Mouse (Mus musculus): ENCODE measurements around the gene Dspp.

The Dspp gene

GRCm38 (mm10) chr5:104201153-104201950 lies 30.8 kb downstream of the Dspp start:
- DNase-seq (ENCODE audit: low spot score) = no peak

DNA sequence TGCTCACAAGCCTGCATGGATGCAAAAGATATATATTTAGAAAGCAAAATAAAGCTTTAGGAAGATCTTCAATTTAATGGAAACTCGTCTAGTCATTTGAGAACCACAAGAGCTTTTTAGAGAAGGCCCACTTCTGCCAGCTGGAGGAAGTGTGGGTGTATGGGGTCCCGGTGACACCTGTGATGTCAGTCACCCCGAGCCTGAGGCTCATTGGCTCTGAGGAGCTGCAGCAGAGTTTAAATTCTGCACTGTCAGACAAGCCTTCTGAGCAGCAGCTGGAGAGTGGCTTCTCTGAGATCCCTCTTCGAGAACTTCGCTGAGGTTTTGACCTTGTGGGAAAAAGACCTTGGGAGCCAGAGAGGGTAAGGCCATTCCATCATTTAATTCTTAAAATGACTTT lies 31.8 kb downstream of the Dspp start, which contains the start of gene Dmp1:
Gene Dmp1 (plus strand): TSS at position 263 of the 400 bp plus-strand sequence.
- DNase-seq (ENCODE audit: low spot score) = no peak

- no peak for DNase-seq (ENCODE audit: low spot score)
These were observed 42.0 kb downstream of the Dspp start for GRCm38 (mm10) chr5:104212531-104212930.

- no peak for DNase-seq (ENCODE audit: low spot score)
These were observed 48.4 kb downstream of the Dspp start for GRCm38 (mm10) chr5:104218926-104219325.

DNA sequence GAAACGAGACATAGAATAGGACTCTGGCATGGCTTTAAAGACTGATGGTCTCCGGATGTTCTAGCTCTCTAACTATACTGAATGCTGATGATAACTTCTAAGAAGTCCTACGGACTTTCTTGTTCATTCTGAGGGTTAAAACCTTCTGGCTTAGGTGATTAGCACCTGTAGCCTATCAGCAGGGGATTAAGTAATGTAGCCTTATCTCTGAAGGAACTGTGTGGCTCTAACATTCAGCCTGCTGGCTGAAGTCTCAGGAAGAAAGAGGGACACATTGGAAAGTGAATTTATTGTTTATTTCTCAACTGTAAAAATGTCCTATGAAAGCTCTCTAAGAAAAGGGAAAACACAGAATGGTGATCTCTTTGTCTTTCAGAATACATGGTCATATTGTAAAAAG lies 53.8 kb downstream of the Dspp start:
- DNase-seq (ENCODE audit: low spot score) = no peak

- no peak for DNase-seq (ENCODE audit: low spot score)
These were observed 54.2 kb downstream of the Dspp start for GRCm38 (mm10) chr5:104224750-104225149.

- no peak for DNase-seq (ENCODE audit: low spot score)
These were observed 58.0 kb downstream of the Dspp start for GRCm38 (mm10) chr5:104228497-104228896.

Data from testis, postnatal 10 days (tissue).